9 mouse cellular contexts compared by ENCODE assay signal in genomic region chr8:57333795-57334551, GRCm38 (mm10). TPM values are rescaled to one million over a fixed set of nuclear protein-coding genes. Genes with fewer than 3 reads are reported as not detected.
DNase-seq lines count a peak whose midpoint lies in the region; ATAC-seq and TF ChIP-seq lines count a peak whose summit lies in the region.
"Had no signal": no experiment of that assay in that cellular context is flagged by ENCODE, and none has a peak within 500 bp of the region (broad histone marks: within the 10 kb centered on the region; RNA-seq: fewer than 3 reads in every experiment).

No protein-coding gene starts in this region.

- H3K79me2 ChIP-seq in heart, adult 2 months (replicated peaks; ENCODE audit: control insufficient read depth, insufficient read depth, low read length) = no peaks in the 10 kb centered on the region

- H3K9ac ChIP-seq in heart, adult 2 months (ENCODE audit: low read depth, low read length) = peak overlapping the region; percentile 44
- H3K9ac ChIP-seq in heart, embryonic 11.5 days (ENCODE audit: low read depth, low read length) = peak overlapping the region; percentile 85
- peak overlapping the region; percentile 62 for H3K9ac ChIP-seq in limb, embryonic 14.5 days (ENCODE audit: low read depth, low read length, severe bottlenecking)

- H3K27ac ChIP-seq in heart, adult 2 months = peak overlapping the region; percentile 87
- H3K27ac ChIP-seq in heart, embryonic 11.5 days (ENCODE audit: low read depth, low read length) = peak overlapping the region; percentile 99
- peak overlapping the region; percentile 68 for H3K27ac ChIP-seq in limb, embryonic 14.5 days (replicated peaks; ENCODE audit: low read depth, low read length)
- no peak overlapping the region for H3K27ac ChIP-seq in layer of hippocampus, adult 2 months
- no peak overlapping the region for H3K27ac ChIP-seq in cerebellum, adult 2 months (ENCODE audit: insufficient read depth, low read length)

- peak; percentile 30 for TF ChIP-seq POLR2A in heart, adult 2 months (IDR thresholded peaks at IDR 0.05; ENCODE audit: insufficient read depth, low read depth, low read length)
- TF ChIP-seq POLR2A in limb, embryonic 14.5 days (IDR thresholded peaks at IDR 0.05; ENCODE audit: borderline replicate concordance, extremely low read depth, insufficient read depth, insufficient read length) = no peak
- no peak for TF ChIP-seq POLR2A in cerebellum, adult 2 months (IDR thresholded peaks at IDR 0.05; ENCODE audit: borderline replicate concordance, insufficient read depth, low read length)

- H3K4me2 ChIP-seq in heart, embryonic 11.5 days = peak overlapping the region; percentile 74
- peak overlapping the region; percentile 85 for H3K4me2 ChIP-seq in limb, embryonic 14.5 days (replicated peaks; ENCODE audit: low read depth, low read length, severe bottlenecking)

- TF ChIP-seq CTCF in heart, adult 2 months (IDR thresholded peaks at IDR 0.05) = no peak
- TF ChIP-seq CTCF in layer of hippocampus, adult 2 months (conservative IDR thresholded peaks at IDR 0.05) = no peak
- TF ChIP-seq CTCF in cerebellum, adult 2 months (IDR thresholded peaks at IDR 0.05; ENCODE audit: borderline replicate concordance, insufficient read depth, low read depth, low read length) = no peak

- 0 out of 2 replicates have a peak, but pooled peaks have one; percentile 19 for ATAC-seq in heart, embryonic 11.5 days (replicated peaks; ENCODE audit: insufficient number of reproducible peaks, low FRiP score, low TSS enrichment)
- peak; percentile 58; the same call in 1 of the 2 replicates for ATAC-seq in limb, embryonic 14.5 days (ENCODE audit: low FRiP score, low read depth)

- intact Hi-C loops in heart, adult 2 months (cut with DNase I) = loop anchor here (5.0 to 10.0 kb wide), 3 partner anchors 153 to 609 kb away; partner anchors contain the start of gene Sap30
- intact Hi-C loops in heart, postnatal 25 days (cut with DNase I) = loop anchor here (5.0 to 10.0 kb wide), 4 partner anchors 153 to 779 kb away; partner anchors contain the start of genes Cep44, Fbxo8 and Sap30

- peaks cover 2% of the 10 kb centered on the region; the same call in 1 of the 2 replicates for H3K27me3 ChIP-seq in heart, adult 2 months (ENCODE audit: control insufficient read depth, insufficient read depth, low read length)
- H3K27me3 ChIP-seq in heart, embryonic 11.5 days (ENCODE audit: control insufficient read depth, insufficient read depth, low read length) = no peaks in the 10 kb centered on the region
- H3K27me3 ChIP-seq in limb, embryonic 14.5 days (ENCODE audit: control insufficient read depth, insufficient read depth, low read length) = peaks cover 42% of the 10 kb centered on the region; the same call in 1 of the 2 replicates
- peaks cover 6% of the 10 kb centered on the region; the same call in 1 of the 2 replicates for H3K27me3 ChIP-seq in cerebellum, adult 2 months (ENCODE audit: control insufficient read depth, insufficient read depth, low read length)

- no peaks in the 10 kb centered on the region for H3K36me3 ChIP-seq in heart, adult 2 months (ENCODE audit: control insufficient read depth, insufficient read depth, low read length)
- no peaks in the 10 kb centered on the region for H3K36me3 ChIP-seq in heart, embryonic 11.5 days (ENCODE audit: control insufficient read depth, insufficient read depth, low read length)
- no peaks in the 10 kb centered on the region for H3K36me3 ChIP-seq in limb, embryonic 14.5 days (ENCODE audit: control insufficient read depth, insufficient read depth, low read length)

- no peaks in the 10 kb centered on the region for H3K9me3 ChIP-seq in heart, embryonic 11.5 days (replicated peaks; ENCODE audit: control insufficient read depth, low read length)
- no peaks in the 10 kb centered on the region for H3K9me3 ChIP-seq in limb, embryonic 14.5 days (ENCODE audit: control insufficient read depth, low read length)

- H3K4me3 ChIP-seq in heart, adult 2 months = peak overlapping the region; percentile 48
- H3K4me3 ChIP-seq in heart, embryonic 11.5 days (ENCODE audit: low read depth, low read length) = peak overlapping the region; percentile 56
- peak overlapping the region; percentile 39 for H3K4me3 ChIP-seq in limb, embryonic 14.5 days (replicated peaks; ENCODE audit: low read length)
- no peak overlapping the region for H3K4me3 ChIP-seq in layer of hippocampus, adult 2 months
- H3K4me3 ChIP-seq in cerebellum, adult 2 months (replicated peaks; ENCODE audit: insufficient read depth, low read depth, low read length) = no peak overlapping the region

- H3K4me1 ChIP-seq in heart, adult 2 months (ENCODE audit: control insufficient read depth, insufficient read depth, low read length) = peaks cover 3% of the 10 kb centered on the region
- peaks cover 23% of the 10 kb centered on the region for H3K4me1 ChIP-seq in heart, embryonic 11.5 days (ENCODE audit: control insufficient read depth, insufficient read depth, low read length)
- peaks cover 20% of the 10 kb centered on the region; the same call in 1 of the 2 replicates for H3K4me1 ChIP-seq in limb, embryonic 14.5 days (ENCODE audit: control insufficient read depth, insufficient read depth, low read length)
- no peaks in the 10 kb centered on the region for H3K4me1 ChIP-seq in cerebellum, adult 2 months (ENCODE audit: control insufficient read depth, insufficient read depth, low read length)

- TF ChIP-seq EP300 in heart, adult 2 months (IDR thresholded peaks at IDR 0.05; ENCODE audit: insufficient read depth, low read depth, low read length) = no peak

- WGBS in heart, adult 2 months = 3% methylated on average over 41 of the region's 41 CpGs
- WGBS in heart, embryonic 11.5 days (ENCODE audit: insufficient replicate concordance) = under 1% methylated on average over 41 of the region's 41 CpGs
- under 1% methylated on average over 41 of the region's 41 CpGs for whole genome bisulfite sequencing in limb, embryonic 14.5 days
- WGBS in cerebellum, adult 2 months = under 1% methylated on average over 41 of the region's 41 CpGs

- peak; percentile 65 to 72 for DNase-seq in heart, adult 2 months
- no peak for DNase-seq in heart, postnatal 25 days (ENCODE audit: low spot score)
- DNase-seq in ZHBTc4 (ENCODE audit: low read depth, low spot score) = peak; percentile 70
- DNase-seq in limb, embryonic 14.5 days (ENCODE audit: low spot score) = no peak
- DNase-seq in spleen, adult 12 weeks (ENCODE audit: low spot score) = no peak
- no peak for DNase-seq in layer of hippocampus, adult 2 months (ENCODE audit: low spot score in 2 of 2)
- no peak for DNase-seq in cerebellum, adult 2 months

RNA-seq across cellular contexts. Expression of gene Hand2, which starts 13.2 kb away (rescaled TPM):
- total RNA-seq in heart, adult 2 months (2021) = 10 to 100 TPM; 62.1 to 63.9 TPM
- 10.3 and 14.8 TPM in 2 replicates for polyA plus RNA-seq in heart, adult 2 months (2012; rRNA removed)
- total RNA-seq in heart, postnatal 25 days (2021) = 10 to 100 TPM; 49.0 to 56.6 TPM
- polyA plus RNA-seq in heart, embryonic 11.5 days (2014; fragmentation: Nextera tagmentation; extraction: Ambion mirVana) = 17.2 and 17.9 TPM in 2 replicates
- 33.4 and 36.2 TPM in 2 replicates for polyA plus RNA-seq in limb, embryonic 14.5 days (2012; rRNA removed)
- polyA plus RNA-seq in limb, embryonic 14.5 days (2014; fragmentation: Nextera tagmentation; extraction: Ambion mirVana) = 9.8 and 13.5 TPM in 2 replicates
- not detected for total RNA-seq in layer of hippocampus, adult 2 months (2021)
- polyA plus RNA-seq in cerebellum, adult 2 months (2012; rRNA removed) = not detected in 2 replicates
- total RNA-seq: layer of hippocampus, adult 18-20 months had no signal

Comparison
In these comparisons a context has a peak if more than half of its experiments do, and no peak if none do; other contexts are left out.
1. DNase-seq: peak in heart, adult 2 months (2 of 2) and ZHBTc4 (single experiment); none in heart, postnatal 25 days (single experiment), limb, embryonic 14.5 days (single experiment), spleen, adult 12 weeks (single experiment), layer of hippocampus, adult 2 months (0 of 2) and cerebellum, adult 2 months (0 of 2).
2. H3K27ac ChIP-seq: peak in heart, adult 2 months (single experiment), heart, embryonic 11.5 days (single experiment) and limb, embryonic 14.5 days (single experiment); none in layer of hippocampus, adult 2 months (single experiment) and cerebellum, adult 2 months (single experiment).
3. H3K4me3 ChIP-seq: peak in heart, adult 2 months (single experiment), heart, embryonic 11.5 days (single experiment) and limb, embryonic 14.5 days (single experiment); none in layer of hippocampus, adult 2 months (single experiment) and cerebellum, adult 2 months (single experiment).
4. RNA of gene Hand2, which starts 13.2 kb away (polyA plus RNA-seq): 9.8 to 36.2 TPM in limb, embryonic 14.5 days, 17.2 to 17.9 TPM in heart, embryonic 11.5 days and 10.3 to 14.8 TPM in heart, adult 2 months; not detected in cerebellum, adult 2 months; every median in the first group is over 10 times any median in the second.
5. Peak in every context shown above with its lines, with median percentiles within 50 percentile points of each other: H3K9ac ChIP-seq.